Comparison of ENCODE assay signal across 8 mouse cellular contexts in the genomic region with DNA sequence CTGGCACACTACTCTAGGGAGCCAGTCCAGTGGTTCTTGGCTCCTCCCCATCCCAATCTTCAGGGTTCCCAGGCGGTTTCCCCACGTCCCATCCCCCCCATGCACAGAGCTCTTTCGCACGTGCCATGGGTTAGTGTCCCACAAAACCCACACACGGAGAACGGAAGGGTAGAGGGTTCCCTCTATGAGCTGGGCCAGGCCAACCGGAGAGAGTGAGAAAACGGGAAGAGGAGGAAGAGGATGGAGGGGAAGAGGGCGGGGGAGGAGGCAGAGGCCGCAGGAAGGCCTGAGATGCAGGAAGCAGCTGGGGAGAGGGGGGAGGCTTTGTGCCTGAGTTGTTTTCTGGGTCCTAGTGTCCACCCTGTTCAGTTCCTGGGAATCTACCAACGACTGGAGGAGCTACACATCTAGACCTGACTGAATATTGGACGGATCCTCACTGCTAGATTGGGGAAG. TPM values are rescaled to one million over a fixed set of nuclear protein-coding genes. Genes with fewer than 3 reads are reported as not detected.
DNase-seq lines count a peak whose midpoint lies in the region; ATAC-seq and TF ChIP-seq lines count a peak whose summit lies in the region.

No protein-coding gene starts in this region.

- H3K4me2 ChIP-seq in heart, embryonic 15.5 days: peak overlapping the region; percentile 98
- H3K4me2 ChIP-seq in liver, embryonic 14.5 days (ENCODE audit: low read depth): peak overlapping the region; percentile 82
- H3K4me2 ChIP-seq in stomach, postnatal 0 days (replicated peaks; ENCODE audit: low read depth): peak overlapping the region; percentile 99

- H3K27ac ChIP-seq in ES-Bruce4 (ENCODE audit: insufficient read depth, low read length): peak overlapping the region; percentile 80
- peak overlapping the region; percentile 92 for H3K27ac ChIP-seq in heart, embryonic 15.5 days
- peak overlapping the region; percentile 61; the same call in 1 of the 2 replicates for H3K27ac ChIP-seq in liver, embryonic 14.5 days
- H3K27ac ChIP-seq in stomach, postnatal 0 days (replicated peaks): peak overlapping the region; percentile 89

- peaks cover 8% of the 10 kb centered on the region for H3K4me1 ChIP-seq in ES-Bruce4 (ENCODE audit: control insufficient read depth, insufficient read depth, low read length)
- H3K4me1 ChIP-seq in heart, embryonic 15.5 days (replicated peaks): peaks cover 74% of the 10 kb centered on the region
- peaks cover 43 to 58% of the 10 kb centered on the region in 2 experiments for H3K4me1 ChIP-seq in liver, embryonic 14.5 days (replicated peaks; ENCODE audit: control insufficient read depth in 2 of 2, insufficient read depth in 2 of 2, low read length in 1 of 2)
- peaks cover 13% of the 10 kb centered on the region; the same call in 1 of the 2 replicates for H3K4me1 ChIP-seq in stomach, postnatal 0 days (replicated peaks; ENCODE audit: control insufficient read depth, insufficient read depth)

- WGBS in heart, embryonic 15.5 days: under 1% methylated on average over 12 of the region's 12 CpGs
- WGBS in liver, embryonic 14.5 days (ENCODE audit: insufficient replicate concordance): under 1% methylated on average over 12 of the region's 12 CpGs
- under 1% methylated on average over 12 of the region's 12 CpGs for WGBS in stomach, postnatal 0 days

- H3K36me3 ChIP-seq in ES-Bruce4 (ENCODE audit: control insufficient read depth, insufficient read depth, low read length, poor library complexity, severe bottlenecking): no peaks in the 10 kb centered on the region
- no peaks in the 10 kb centered on the region for H3K36me3 ChIP-seq in heart, embryonic 15.5 days
- H3K36me3 ChIP-seq in liver, embryonic 14.5 days (replicated peaks; ENCODE audit: control insufficient read depth, insufficient read depth, low read depth): peaks cover 1% of the 10 kb centered on the region; the same call in 1 of the 2 replicates
- no peaks in the 10 kb centered on the region for H3K36me3 ChIP-seq in stomach, postnatal 0 days (ENCODE audit: control insufficient read depth, insufficient read depth, low read length)

- TF ChIP-seq EP300 in ES-Bruce4 (IDR thresholded peaks at IDR 0.05; ENCODE audit: insufficient read depth, low read depth, low read length): peak; percentile 82; the same call in 1 of the 2 replicates
- TF ChIP-seq EP300 in liver, embryonic 14.5 days (IDR thresholded peaks at IDR 0.05; ENCODE audit: low read depth): no peak
- peak; percentile 49 for TF ChIP-seq EP300 in stomach, postnatal 0 days (optimal IDR thresholded peaks at IDR 0.05)

- H3K27me3 ChIP-seq in ES-Bruce4 (ENCODE audit: control insufficient read depth, insufficient read depth, low read length, poor library complexity, severe bottlenecking): peaks cover 3% of the 10 kb centered on the region; the same call in 1 of the 2 replicates
- H3K27me3 ChIP-seq in heart, embryonic 15.5 days: no peaks in the 10 kb centered on the region
- no peaks in the 10 kb centered on the region for H3K27me3 ChIP-seq in liver, embryonic 14.5 days (ENCODE audit: control insufficient read depth, insufficient read depth, low read length)
- H3K27me3 ChIP-seq in stomach, postnatal 0 days (ENCODE audit: control insufficient read depth, insufficient read depth, low read length): no peaks in the 10 kb centered on the region

- no peak for TF ChIP-seq POLR2A in ES-Bruce4 (IDR thresholded peaks at IDR 0.05; ENCODE audit: insufficient read depth, low read length)

- peak overlapping the region; percentile 98 for H3K4me3 ChIP-seq in ES-Bruce4 (ENCODE audit: low read depth, low read length)
- peak overlapping the region; percentile 73 for H3K4me3 ChIP-seq in heart, embryonic 15.5 days
- H3K4me3 ChIP-seq in liver, embryonic 14.5 days (ENCODE audit: insufficient read depth in 1 of 2, low read depth in 2 of 2, low read length in 2 of 2): peak overlapping the region; percentile 77 to 96
- peak overlapping the region; percentile 37 for H3K4me3 ChIP-seq in stomach, postnatal 0 days (ENCODE audit: low read depth, low read length)

- H3K9me3 ChIP-seq in ES-Bruce4 (replicated peaks; ENCODE audit: control insufficient read depth, insufficient read depth, low read length, poor library complexity, severe bottlenecking): no peaks in the 10 kb centered on the region
- H3K9me3 ChIP-seq in heart, embryonic 15.5 days (replicated peaks): no peaks in the 10 kb centered on the region
- H3K9me3 ChIP-seq in liver, embryonic 14.5 days (ENCODE audit: control insufficient read depth, low read length): no peaks in the 10 kb centered on the region
- no peaks in the 10 kb centered on the region for H3K9me3 ChIP-seq in stomach, postnatal 0 days (ENCODE audit: control insufficient read depth, low read length)

- DNase-seq in c-Kit-negative CD71-positive TER-119-positive erythroid progenitor cells, embryonic 14.5 days (ENCODE audit: low read depth, low spot score): peak; percentile 76
- peak; percentile 89 for DNase-seq in fibroblast of lung, adult 2 months (ENCODE audit: low read depth)
- peak; percentile 89 for DNase-seq in kidney, postnatal 10 days
- DNase-seq in liver, embryonic 14.5 days (ENCODE audit: low read depth in 3 of 3, low spot score in 3 of 3): peak; percentile 79 to 88 (median 83)
- peak; percentile 93 for DNase-seq in neural tube, embryonic 10.5 days (ENCODE audit: extremely low spot score, low spot score)
- peak; percentile 86 for DNase-seq in stomach, postnatal 0 days (ENCODE audit: low spot score)

- no peak for TF ChIP-seq CTCF in ES-Bruce4 (IDR thresholded peaks at IDR 0.05; ENCODE audit: low read depth, low read length)
- TF ChIP-seq CTCF in liver, embryonic 14.5 days (IDR thresholded peaks at IDR 0.05; ENCODE audit: low read depth): peak; percentile 8; the same call in 1 of the 2 replicates
- TF ChIP-seq CTCF in stomach, postnatal 0 days (IDR thresholded peaks at IDR 0.05; ENCODE audit: low read depth): peak; percentile 33; the same call in 1 of the 2 replicates

- ATAC-seq in heart, embryonic 15.5 days (replicated peaks; ENCODE audit: insufficient number of reproducible peaks, insufficient read depth, low FRiP score, low read depth): peak; percentile 61
- ATAC-seq in liver, embryonic 14.5 days (ENCODE audit: insufficient read depth): peak; percentile 55
- peak; percentile 58 for ATAC-seq in stomach, postnatal 0 days (ENCODE audit: low FRiP score, low TSS enrichment)

- H3K9ac ChIP-seq in ES-Bruce4 (ENCODE audit: low read depth, poor library complexity, severe bottlenecking): peak overlapping the region; percentile 91
- H3K9ac ChIP-seq in heart, embryonic 15.5 days: peak overlapping the region; percentile 64
- peak overlapping the region; percentile 96 for H3K9ac ChIP-seq in liver, embryonic 14.5 days (replicated peaks)
- H3K9ac ChIP-seq in stomach, postnatal 0 days (ENCODE audit: low read length): peak overlapping the region; percentile 54

RNA-seq across cellular contexts. Expression of gene Ppp1r9b, which starts 1.2 kb away (rescaled TPM):
- 20.3 and 21.0 TPM in 2 replicates for polyA plus RNA-seq in ES-Bruce4 (2011; ENCODE audit: insufficient read depth, insufficient read length, low read depth, missing spikeins)
- 5.0 and 6.6 TPM in 2 replicates for polyA plus RNA-seq in heart, embryonic 15.5 days (2015; fragmentation: Nextera tagmentation; extraction: Ambion mirVana)
- polyA plus RNA-seq in liver, embryonic 14.5 days (2012; rRNA removed): 14.1 and 14.9 TPM in 2 replicates
- 8.8 and 10.4 TPM in 2 replicates for polyA plus RNA-seq in liver, embryonic 14.5 days (2014; fragmentation: Nextera tagmentation; extraction: Ambion mirVana)
- 4.9 and 5.4 TPM in 2 replicates for polyA plus RNA-seq in stomach, postnatal 0 days (2015; fragmentation: Nextera tagmentation; extraction: Ambion mirVana)

RNA-seq across cellular contexts. Expression of gene Sgca, which starts 13.5 kb away (rescaled TPM):
- polyA plus RNA-seq in ES-Bruce4 (2011; ENCODE audit: insufficient read depth, insufficient read length, low read depth, missing spikeins): not detected in 2 replicates
- polyA plus RNA-seq in heart, embryonic 15.5 days (2015; fragmentation: Nextera tagmentation; extraction: Ambion mirVana): 22.1 and 24.7 TPM in 2 replicates
- 0.04 TPM in 1 of 2 replicates, not detected in the other for polyA plus RNA-seq in liver, embryonic 14.5 days (2012; rRNA removed)
- not detected in 2 replicates for polyA plus RNA-seq in liver, embryonic 14.5 days (2014; fragmentation: Nextera tagmentation; extraction: Ambion mirVana)
- 0.47 and 0.80 TPM in 2 replicates for polyA plus RNA-seq in stomach, postnatal 0 days (2015; fragmentation: Nextera tagmentation; extraction: Ambion mirVana)

RNA-seq across cellular contexts. Expression of gene Samd14, which starts 20.1 kb away (rescaled TPM):
- 0.30 and 0.79 TPM in 2 replicates for polyA plus RNA-seq in ES-Bruce4 (2011; ENCODE audit: insufficient read depth, insufficient read length, low read depth, missing spikeins)
- polyA plus RNA-seq in heart, embryonic 15.5 days (2015; fragmentation: Nextera tagmentation; extraction: Ambion mirVana): 8.0 and 13.2 TPM in 2 replicates
- 33.1 and 41.9 TPM in 2 replicates for polyA plus RNA-seq in liver, embryonic 14.5 days (2012; rRNA removed)
- polyA plus RNA-seq in liver, embryonic 14.5 days (2014; fragmentation: Nextera tagmentation; extraction: Ambion mirVana): 24.7 and 34.2 TPM in 2 replicates
- polyA plus RNA-seq in stomach, postnatal 0 days (2015; fragmentation: Nextera tagmentation; extraction: Ambion mirVana): 6.7 and 7.2 TPM in 2 replicates

RNA-seq across cellular contexts. Expression of gene Hils1, which starts 22.2 kb away (rescaled TPM):
- polyA plus RNA-seq in ES-Bruce4 (2011; ENCODE audit: insufficient read depth, insufficient read length, low read depth, missing spikeins): not detected in 2 replicates
- polyA plus RNA-seq in heart, embryonic 15.5 days (2015; fragmentation: Nextera tagmentation; extraction: Ambion mirVana): 0.15 and 0.22 TPM in 2 replicates
- not detected in 2 replicates for polyA plus RNA-seq in liver, embryonic 14.5 days (2012; rRNA removed)
- polyA plus RNA-seq in liver, embryonic 14.5 days (2014; fragmentation: Nextera tagmentation; extraction: Ambion mirVana): not detected in 2 replicates
- polyA plus RNA-seq in stomach, postnatal 0 days (2015; fragmentation: Nextera tagmentation; extraction: Ambion mirVana): not detected in 2 replicates

RNA-seq across cellular contexts. Expression of gene Pdk2, which starts 51.6 kb away (rescaled TPM):
- 9.4 and 9.5 TPM in 2 replicates for polyA plus RNA-seq in ES-Bruce4 (2011; ENCODE audit: insufficient read depth, insufficient read length, low read depth, missing spikeins)
- polyA plus RNA-seq in heart, embryonic 15.5 days (2015; fragmentation: Nextera tagmentation; extraction: Ambion mirVana): 114 and 117 TPM in 2 replicates
- 3.5 and 3.6 TPM in 2 replicates for polyA plus RNA-seq in liver, embryonic 14.5 days (2012; rRNA removed)
- 7.0 and 9.1 TPM in 2 replicates for polyA plus RNA-seq in liver, embryonic 14.5 days (2014; fragmentation: Nextera tagmentation; extraction: Ambion mirVana)
- 29.8 and 39.0 TPM in 2 replicates for polyA plus RNA-seq in stomach, postnatal 0 days (2015; fragmentation: Nextera tagmentation; extraction: Ambion mirVana)

Comparison
In these comparisons a context has a peak if more than half of its experiments do, and no peak if none do; other contexts are left out.
1. Peak in every context shown above with its lines: DNase-seq, ATAC-seq, H3K4me3 ChIP-seq and H3K27ac ChIP-seq.
2. H3K4me3 ChIP-seq: peak in every context shown above with its lines; median percentile 98 in ES-Bruce4; 86 in liver, embryonic 14.5 days; 73 in heart, embryonic 15.5 days; 37 in stomach, postnatal 0 days.
3. RNA of gene Sgca, which starts 13.5 kb away (polyA plus RNA-seq): 22.1 to 24.7 TPM in heart, embryonic 15.5 days; 0.47 to 0.80 TPM in stomach, postnatal 0 days, not detected in ES-Bruce4 and 0.04 TPM in liver, embryonic 14.5 days; every median in the first group is over 10 times any median in the second.